Mouse (Mus musculus) embryonic fibroblast, embryonic 13.5 days (primary cell): Measurements from ENCODE around the gene Tbc1d14.

Experiments
- CTCF ChIP-seq: IDR thresholded peaks from 2 replicates; pipeline ENCODE4 v1.5.1; 2011; ENCODE audit warnings: mild to moderate bottlenecking, control low read depth, low read length, moderate library complexity, borderline replicate concordance; ENCODE audit not compliant: insufficient read depth
- POLR2A ChIP-seq: IDR thresholded peaks from 2 replicates; pipeline ENCODE4 v1.6.1; 2011; ENCODE audit warnings: low read depth, mild to moderate bottlenecking, control low read depth, low read length, moderate library complexity

GRCm38 (mm10) chr5:36578982-36579381, 14.1 kb downstream of the Tbc1d14 start:
- TF ChIP-seq CTCF: no peak
- no peak for TF ChIP-seq POLR2A
